Mouse (Mus musculus): Measurements from ENCODE around the gene Ifrd2. TPM values are rescaled to one million over a fixed set of nuclear protein-coding genes. Genes with fewer than 3 reads are reported as not detected.
A peak's percentile ranks its signal among the peaks of the same experiment; 100 is the strongest.

The Ifrd2 gene
- polyA plus RNA-seq, 1 experiment from 2014 or later = 28.9 TPM

DNA sequence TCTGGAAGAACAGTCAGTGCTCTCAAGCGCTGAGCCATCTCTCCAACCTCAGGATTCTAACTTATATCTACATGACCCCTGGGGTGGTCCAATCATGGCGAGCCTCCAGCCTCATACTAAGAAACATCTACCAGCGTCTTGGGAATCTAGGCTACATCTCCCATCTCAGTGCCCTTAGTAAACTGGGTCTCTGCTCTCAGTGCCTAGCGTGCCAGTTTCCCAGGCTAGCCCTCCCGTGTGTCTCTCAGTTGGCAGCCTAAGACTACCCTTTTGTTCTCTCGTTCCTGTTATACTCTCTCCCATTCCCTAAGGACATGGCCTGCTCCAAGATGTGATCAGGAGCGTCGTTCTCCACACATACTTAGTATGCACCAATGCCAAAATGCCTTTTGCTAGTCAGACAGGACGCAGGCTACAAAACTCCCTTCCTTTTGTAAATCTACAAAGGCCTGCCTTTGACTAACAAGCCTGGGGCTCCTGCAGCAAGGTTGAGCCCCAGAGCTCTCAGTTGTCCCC, 43.9 kb downstream of the Ifrd2 start:
- no peak for DNase-seq (ENCODE audit: low spot score)
- H3K4me2 ChIP-seq (ENCODE audit: low read length) = peak overlapping the region; percentile 98; the same call in 1 of the 2 replicates
- H3K9ac ChIP-seq (ENCODE audit: low read depth, low read length) = 0 out of 2 replicates have a peak overlapping the region, but pooled peaks have one; percentile 18
- WGBS = 76% methylated on average over 9 of the region's 9 CpGs
- no peaks in the 10 kb centered on the region for H3K9me3 ChIP-seq (replicated peaks; ENCODE audit: low read length)
- peak overlapping the region; percentile 92; the same call in 1 of the 2 replicates for H3K27ac ChIP-seq
- TF ChIP-seq CTCF (IDR thresholded peaks at IDR 0.05; ENCODE audit: low read depth) = no peak
- peaks cover 60% of the 10 kb centered on the region for H3K4me1 ChIP-seq (replicated peaks; ENCODE audit: insufficient read depth, low read length)
- ATAC-seq (replicated peaks; ENCODE audit: low FRiP score, low read depth) = no peak
- no peaks in the 10 kb centered on the region for H3K27me3 ChIP-seq (ENCODE audit: insufficient read depth, low read length)
- H3K4me3 ChIP-seq (replicated peaks; ENCODE audit: low read depth, low read length) = no peak overlapping the region
- no peaks in the 10 kb centered on the region for H3K36me3 ChIP-seq (ENCODE audit: insufficient read depth, low read length)

GRCm38 (mm10) chr9:107631861-107632260, 44.4 kb downstream of the Ifrd2 start:
- 86% methylated on average over 8 of the region's 8 CpGs for WGBS
- 0 out of 2 replicates have a peak overlapping the region, but pooled peaks have one; percentile 18 for H3K9ac ChIP-seq (ENCODE audit: low read depth, low read length)
- no peaks in the 10 kb centered on the region for H3K9me3 ChIP-seq (replicated peaks; ENCODE audit: low read length)
- H3K27me3 ChIP-seq (ENCODE audit: insufficient read depth, low read length) = no peaks in the 10 kb centered on the region
- no peak for DNase-seq (ENCODE audit: low spot score)
- no peak for ATAC-seq (replicated peaks; ENCODE audit: low FRiP score, low read depth)
- H3K36me3 ChIP-seq (ENCODE audit: insufficient read depth, low read length) = no peaks in the 10 kb centered on the region
- H3K4me2 ChIP-seq (ENCODE audit: low read length) = peak overlapping the region; percentile 98
- TF ChIP-seq CTCF (IDR thresholded peaks at IDR 0.05; ENCODE audit: low read depth) = no peak
- H3K27ac ChIP-seq = peak overlapping the region; percentile 92; the same call in 1 of the 2 replicates
- peaks cover 55% of the 10 kb centered on the region for H3K4me1 ChIP-seq (replicated peaks; ENCODE audit: insufficient read depth, low read length)
- no peak overlapping the region for H3K4me3 ChIP-seq (replicated peaks; ENCODE audit: low read depth, low read length)

- Histone ChIP-seq H3K4me3 (replicated peaks; ENCODE audit: low read depth, low read length) (peak overlapping the region; percentile 72), H3K4me2 (ENCODE audit: low read length) (peak overlapping the region; percentile 98), H3K27ac (peak overlapping the region; percentile 92), H3K9ac (ENCODE audit: low read depth, low read length) (peak overlapping the region; percentile 91), H3K4me1 (replicated peaks; ENCODE audit: insufficient read depth, low read length) (peaks cover 49% of the 10 kb centered on the region), H3K27me3 (ENCODE audit: insufficient read depth, low read length) (no peaks in the 10 kb centered on the region), H3K9me3 (replicated peaks; ENCODE audit: low read length) (no peaks in the 10 kb centered on the region), H3K36me3 (ENCODE audit: insufficient read depth, low read length) (no peaks in the 10 kb centered on the region)
- TF ChIP-seq CTCF (IDR thresholded peaks at IDR 0.05; ENCODE audit: low read depth) = no peak
- ATAC-seq (replicated peaks; ENCODE audit: low FRiP score, low read depth) = no peak
- WGBS = 48% methylated on average over 6 of the region's 6 CpGs
- no peak for DNase-seq (ENCODE audit: low spot score)
These were observed 45.0 kb downstream of the Ifrd2 start for GRCm38 (mm10) chr9:107632478-107632877.

GRCm38 (mm10) chr9:107633091-107633660, 45.7 kb downstream of the Ifrd2 start:
- Histone ChIP-seq H3K9ac (ENCODE audit: low read depth, low read length) (peak overlapping the region; percentile 91), H3K27me3 (ENCODE audit: insufficient read depth, low read length) (no peaks in the 10 kb centered on the region), H3K27ac (peak overlapping the region; percentile 92), H3K36me3 (ENCODE audit: insufficient read depth, low read length) (no peaks in the 10 kb centered on the region), H3K4me1 (replicated peaks; ENCODE audit: insufficient read depth, low read length) (peaks cover 42% of the 10 kb centered on the region), H3K9me3 (replicated peaks; ENCODE audit: low read length) (no peaks in the 10 kb centered on the region), H3K4me3 (replicated peaks; ENCODE audit: low read depth, low read length) (peak overlapping the region; percentile 72), H3K4me2 (ENCODE audit: low read length) (peak overlapping the region; percentile 98)
- peak; percentile 93 for DNase-seq (ENCODE audit: low spot score)
- no peak for TF ChIP-seq CTCF (IDR thresholded peaks at IDR 0.05; ENCODE audit: low read depth)
- WGBS = 2% methylated on average over 29 of the region's 33 CpGs
- ATAC-seq (replicated peaks; ENCODE audit: low FRiP score, low read depth) = no peak; the same call in 1 of the 2 replicates

GRCm38 (mm10) chr9:107633661-107634405, 46.4 kb downstream of the Ifrd2 start:
- 2% methylated on average over 15 of the region's 15 CpGs for WGBS
- ATAC-seq (replicated peaks; ENCODE audit: low FRiP score, low read depth) (no peak), DNase-seq (ENCODE audit: low spot score) (peak; percentile 50)
- H3K4me1 ChIP-seq (replicated peaks; ENCODE audit: insufficient read depth, low read length) = peaks cover 36% of the 10 kb centered on the region
- H3K4me2 ChIP-seq (ENCODE audit: low read length) = peak overlapping the region; percentile 98
- H3K9ac ChIP-seq (ENCODE audit: low read depth, low read length) = peak overlapping the region; percentile 91
- no peaks in the 10 kb centered on the region for H3K36me3 ChIP-seq (ENCODE audit: insufficient read depth, low read length)
- H3K27ac ChIP-seq = peak overlapping the region; percentile 92
- H3K4me3 ChIP-seq (replicated peaks; ENCODE audit: low read depth, low read length) = peak overlapping the region; percentile 72
- no peaks in the 10 kb centered on the region for H3K27me3 ChIP-seq (ENCODE audit: insufficient read depth, low read length)
- no peaks in the 10 kb centered on the region for H3K9me3 ChIP-seq (replicated peaks; ENCODE audit: low read length)
- no peak for TF ChIP-seq CTCF (IDR thresholded peaks at IDR 0.05; ENCODE audit: low read depth)
